Mouse (Mus musculus) urinary bladder, adult 2 months (tissue): ENCODE measurements around the gene Ces1h. TPM values are rescaled to one million over a fixed set of nuclear protein-coding genes. Genes with fewer than 3 reads are reported as not detected.
"Not testable (repeated sequence)": the region's sequence is repeated elsewhere in the genome, so short reads cannot be mapped to it uniquely, and the experiment has no call there.

ENCODE experiments used
- DNase-seq: peaks from one replicate; pipeline ENCODE4 v3.0.0; 2022; ENCODE audit warnings: low spot score
- polyA plus RNA-seq: library from polyadenylated mRNA; depleted of rRNA; stranded (reverse); fragments of >200 nt; gene quantifications from 2 replicates; pipeline ENCODE4 v1.2.3, GENCODE M21; 2012; rRNA removed

Gene Ces1h
- 0.03 TPM in 1 of 2 replicates, not detected in the other for polyA plus RNA-seq

GRCm38 (mm10) chr8:93379625-93380024 is at the start of gene Ces1h:
Ces1h (minus strand) TSS chr8:93379725.
- no peak for DNase-seq

DNA sequence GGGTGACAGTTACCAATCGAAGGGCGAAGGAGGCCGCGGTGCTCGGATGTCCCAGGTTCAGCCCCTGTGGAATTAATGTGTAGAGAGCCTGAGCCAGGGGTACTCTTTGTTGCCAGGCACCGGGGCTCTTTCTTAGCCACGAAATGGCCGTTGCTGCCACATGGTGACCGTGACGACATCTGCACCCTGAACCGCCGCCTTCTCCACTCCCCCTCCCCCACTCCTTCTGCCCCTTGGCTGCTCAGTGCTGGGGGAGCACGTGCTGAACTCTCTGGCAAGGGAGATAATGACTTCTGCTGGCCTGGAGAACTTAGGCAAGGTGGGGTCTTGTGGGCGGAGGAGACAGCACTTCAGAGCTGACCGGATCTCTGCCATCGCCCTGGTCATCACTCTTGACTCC is 47.7 kb upstream of the Ces1h start:
- DNase-seq, result no peak

DNA sequence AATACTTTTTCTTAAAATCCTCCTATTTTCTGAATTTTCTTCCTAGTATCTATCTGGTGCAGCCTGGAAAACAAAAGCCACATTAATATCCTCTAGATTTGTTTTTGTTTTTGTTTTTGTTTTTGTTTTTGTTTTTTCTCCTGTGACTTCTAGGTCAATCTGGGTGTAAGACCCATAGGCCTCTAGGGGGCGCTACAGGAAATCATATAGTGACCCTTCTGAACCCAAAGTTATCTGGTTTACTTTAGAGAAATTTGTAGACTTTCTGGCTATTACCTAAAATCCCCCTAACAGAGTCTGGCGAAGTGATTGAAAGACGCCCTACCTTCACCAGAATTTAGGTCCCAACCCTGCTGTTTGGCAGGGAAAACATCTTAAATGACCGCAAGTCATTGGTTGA is 35.9 kb upstream of the Ces1h start:
- no peak for DNase-seq

GRCm38 (mm10) chr8:93408830-93409229 is 29.3 kb upstream of the Ces1h start:
- DNase-seq, result no peak

GRCm38 (mm10) chr8:93399698-93400097 is 20.2 kb upstream of the Ces1h start:
- DNase-seq, result no peak

- no peak for DNase-seq
These were observed 18.5 kb upstream of the Ces1h start for GRCm38 (mm10) chr8:93398044-93398443.

DNA sequence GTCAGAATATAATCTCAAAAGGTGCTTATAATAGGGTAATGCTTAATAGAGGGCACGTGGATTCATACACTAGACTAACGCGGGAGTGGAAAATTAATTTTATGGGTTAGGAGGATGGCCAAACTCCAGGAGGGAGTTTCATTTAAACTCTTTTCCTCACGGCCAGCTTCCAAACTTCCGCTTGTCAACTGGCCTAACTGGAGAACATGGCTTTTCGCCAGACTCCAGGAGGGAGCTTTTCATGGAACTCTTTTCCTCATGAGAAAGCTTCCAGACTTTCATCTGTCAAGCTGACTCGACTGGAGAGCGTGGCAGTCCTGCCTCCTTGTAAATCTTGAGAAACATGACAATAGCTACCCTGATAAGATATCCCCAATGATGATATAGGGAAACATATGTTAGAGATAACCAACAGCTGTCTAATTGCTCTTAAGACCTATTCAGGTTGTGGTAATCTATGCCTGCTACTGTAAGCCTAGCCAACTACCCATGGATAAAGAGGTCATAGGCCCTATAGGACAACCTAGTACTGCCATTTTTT is 14.6 kb upstream of the Ces1h start:
- DNase-seq, result not testable (repeated sequence)

GRCm38 (mm10) chr8:93369481-93369880 is 10.0 kb downstream of the Ces1h start:
- no peak for DNase-seq

GRCm38 (mm10) chr8:93360113-93360512 is 19.4 kb downstream of the Ces1h start:
- DNase-seq, result no peak

DNA sequence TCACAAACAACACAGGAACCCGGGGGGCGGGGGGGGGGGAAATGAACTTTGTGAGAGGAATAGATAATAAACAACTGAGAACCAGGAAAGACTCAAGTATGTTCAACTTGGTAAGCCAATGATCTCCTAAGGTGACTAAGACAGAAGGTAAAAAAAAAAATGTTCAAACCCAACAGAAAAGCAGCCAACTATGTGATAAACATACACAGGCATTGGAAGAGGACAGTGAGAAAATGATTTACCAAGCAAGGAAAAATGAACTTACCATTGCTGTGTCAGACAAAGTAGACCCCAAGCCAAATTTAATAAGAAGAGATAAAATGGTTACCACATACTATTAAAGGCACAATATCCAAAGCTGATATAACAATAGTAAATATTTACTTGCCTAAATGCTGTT is 40.0 kb downstream of the Ces1h start:
- no peak for DNase-seq

GRCm38 (mm10) chr8:93337207-93337606 is 42.3 kb downstream of the Ces1h start, which contains the start of gene Ces1g:
Ces1g (minus strand) TSS chr8:93337308.
- no peak for DNase-seq

DNA sequence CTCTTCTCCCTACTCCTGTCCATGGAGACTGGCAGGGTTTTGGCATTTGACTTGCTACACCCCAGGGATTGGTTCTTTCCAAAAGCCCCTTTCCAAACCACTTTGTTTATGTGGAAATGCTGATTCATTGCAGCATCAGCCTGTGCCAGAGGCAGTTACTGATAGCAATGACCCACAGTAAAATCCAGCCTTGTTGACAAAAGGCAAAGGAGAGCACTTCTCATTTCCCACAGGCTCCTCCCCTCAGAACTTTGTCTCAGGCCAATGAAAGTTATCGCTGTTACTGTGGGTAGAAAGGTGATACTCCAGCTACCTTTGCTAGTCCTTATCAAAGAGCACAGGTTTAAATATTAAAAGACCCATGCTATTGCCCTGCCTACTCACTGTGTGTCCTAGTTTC is 46.8 kb downstream of the Ces1h start:
- no peak for DNase-seq

GRCm38 (mm10) chr8:93331151-93331550 is 48.4 kb downstream of the Ces1h start:
- DNase-seq, result no peak

GRCm38 (mm10) chr8:93325123-93325522 is 54.4 kb downstream of the Ces1h start:
- DNase-seq, result no peak

GRCm38 (mm10) chr8:93317031-93317430 is 62.5 kb downstream of the Ces1h start:
- no peak for DNase-seq

- no peak for DNase-seq
These were observed 64.0 kb downstream of the Ces1h start for GRCm38 (mm10) chr8:93315557-93315956.

Other genes starting within 250 kb of the Ces1h start
- not detected in 2 replicates for gene Ces1c, start 248.4 kb downstream of the Ces1h start, polyA plus RNA-seq
- gene Ces1d, start 181.9 kb downstream of the Ces1h start, polyA plus RNA-seq, result 11.4 and 35.7 TPM in 2 replicates
- gene Ces1e, start 150.1 kb downstream of the Ces1h start, polyA plus RNA-seq, result 0.15 TPM in 1 of 2 replicates, not detected in the other
- 2.3 and 5.2 TPM in 2 replicates for gene Ces1f, start 100.0 kb downstream of the Ces1h start, polyA plus RNA-seq
- gene Ces1g, start 42.4 kb downstream of the Ces1h start, polyA plus RNA-seq, result 1.4 and 1.5 TPM in 2 replicates
- 0.07 TPM in 1 of 2 replicates, not detected in the other for gene Ces5a, start 156.1 kb upstream of the Ces1h start, polyA plus RNA-seq